ENCODE assay signal across 13 mouse cellular contexts in genomic region chr8:120278009-120278408, GRCm38 (mm10). TPM values are rescaled to one million over a fixed set of nuclear protein-coding genes. Genes with fewer than 3 reads are reported as not detected.
DNase-seq lines count a peak whose midpoint lies in the region; ATAC-seq and TF ChIP-seq lines count a peak whose summit lies in the region.
"Had no signal": no experiment of that assay in that cellular context is flagged by ENCODE, and none has a peak within 500 bp of the region (broad histone marks: within the 10 kb centered on the region; RNA-seq: fewer than 3 reads in every experiment).

No protein-coding gene starts in this region.

- H3K27me3 ChIP-seq in kidney, adult 2 months (replicated peaks; ENCODE audit: control insufficient read depth, insufficient read depth, low read length) = no peaks in the 10 kb centered on the region
- H3K27me3 ChIP-seq in lung, embryonic 16.5 days (ENCODE audit: control insufficient read depth, insufficient read depth, low read depth, low read length) = no peaks in the 10 kb centered on the region
- no peaks in the 10 kb centered on the region for H3K27me3 ChIP-seq in limb, embryonic 11.5 days (ENCODE audit: control insufficient read depth, insufficient read depth, low read length)
- no peaks in the 10 kb centered on the region for H3K27me3 ChIP-seq in stomach, embryonic 14.5 days (ENCODE audit: control insufficient read depth, insufficient read depth, low read length)

- no peak overlapping the region for H3K27ac ChIP-seq in kidney, adult 2 months (ENCODE audit: insufficient read depth, low read depth, low read length)
- peak overlapping the region; percentile 98 for H3K27ac ChIP-seq in lung, embryonic 16.5 days (ENCODE audit: low read length)
- peak overlapping the region; percentile 99; the same call in 1 of the 2 replicates for H3K27ac ChIP-seq in limb, embryonic 11.5 days (replicated peaks; ENCODE audit: low read depth, low read length)
- H3K27ac ChIP-seq in stomach, embryonic 14.5 days (ENCODE audit: low read length) = peak overlapping the region; percentile 96
- H3K27ac ChIP-seq: forebrain, embryonic 12.5 days had no signal

- ATAC-seq in lung, embryonic 16.5 days (ENCODE audit: low read depth) = no peak
- ATAC-seq in limb, embryonic 11.5 days (ENCODE audit: insufficient number of reproducible peaks, low FRiP score, low TSS enrichment, low read depth) = no peak
- ATAC-seq in stomach, embryonic 14.5 days (ENCODE audit: insufficient number of reproducible peaks, insufficient read depth, low FRiP score, low read depth) = no peak

- TF ChIP-seq CTCF in kidney, adult 2 months (conservative IDR thresholded peaks at IDR 0.05; ENCODE audit: insufficient read depth, insufficient read length, low read depth, low read length) = no peak

- WGBS in kidney, adult 2 months = 50% methylated on average over 14 of the region's 14 CpGs
- 32% methylated on average over 14 of the region's 14 CpGs for WGBS in lung, embryonic 16.5 days
- WGBS in limb, embryonic 11.5 days = 74% methylated on average over 14 of the region's 14 CpGs
- 68% methylated on average over 14 of the region's 14 CpGs for WGBS in stomach, embryonic 14.5 days

- no peaks in the 10 kb centered on the region for H3K4me1 ChIP-seq in kidney, adult 2 months (ENCODE audit: control insufficient read depth, insufficient read depth, low read length)
- peaks cover 60% of the 10 kb centered on the region for H3K4me1 ChIP-seq in lung, embryonic 16.5 days (replicated peaks; ENCODE audit: control insufficient read depth, insufficient read depth, low read length)
- peaks cover 89% of the 10 kb centered on the region for H3K4me1 ChIP-seq in limb, embryonic 11.5 days (ENCODE audit: control insufficient read depth, insufficient read depth, low read length)
- H3K4me1 ChIP-seq in stomach, embryonic 14.5 days (ENCODE audit: control insufficient read depth, insufficient read depth, low read length) = peaks cover 65% of the 10 kb centered on the region

- H3K36me3 ChIP-seq in kidney, adult 2 months (ENCODE audit: control insufficient read depth, insufficient read depth, low read length) = no peaks in the 10 kb centered on the region
- H3K36me3 ChIP-seq in lung, embryonic 16.5 days (ENCODE audit: control insufficient read depth, insufficient read depth, low read length) = no peaks in the 10 kb centered on the region
- no peaks in the 10 kb centered on the region for H3K36me3 ChIP-seq in limb, embryonic 11.5 days (ENCODE audit: control insufficient read depth, insufficient read depth, low read length)
- H3K36me3 ChIP-seq in stomach, embryonic 14.5 days (ENCODE audit: control insufficient read depth, insufficient read depth, low read length) = no peaks in the 10 kb centered on the region
- H3K36me3 ChIP-seq: forebrain, embryonic 12.5 days; liver, embryonic 13.5 days had no signal

- no peak overlapping the region for H3K4me2 ChIP-seq in lung, embryonic 16.5 days (ENCODE audit: low read depth, low read length)
- H3K4me2 ChIP-seq in limb, embryonic 11.5 days (ENCODE audit: low read depth, severe bottlenecking) = no peak overlapping the region
- H3K4me2 ChIP-seq in stomach, embryonic 14.5 days (replicated peaks; ENCODE audit: low read depth, low read length) = no peak overlapping the region
- H3K4me2 ChIP-seq: midbrain, embryonic 11.5 days had no signal

- no peak overlapping the region for H3K9ac ChIP-seq in lung, embryonic 16.5 days (ENCODE audit: low read length)
- H3K9ac ChIP-seq in limb, embryonic 11.5 days (ENCODE audit: low read length) = no peak overlapping the region
- H3K9ac ChIP-seq in stomach, embryonic 14.5 days (replicated peaks; ENCODE audit: low read depth, low read length) = no peak overlapping the region
- H3K9ac ChIP-seq: forebrain, embryonic 12.5 days had no signal

- peak; percentile 14 for DNase-seq in kidney, adult 2 months
- no peak for DNase-seq in kidney, adult 9 months
- DNase-seq in lung, postnatal 14 days = no peak
- DNase-seq in limb, embryonic 11.5 days (ENCODE audit: low spot score) = no peak
- DNase-seq in spleen, postnatal 4 days (ENCODE audit: low spot score in 2 of 2) = no peak
- DNase-seq in natural killer cell, adult 2 months (ENCODE audit: low spot score in 2 of 2) = no peak
- DNase-seq: adrenal gland, postnatal 14 days; heart, postnatal 14 days; liver, embryonic 13.5 days had no signal

- H3K4me3 ChIP-seq in kidney, adult 2 months (ENCODE audit: insufficient read depth, low read depth, low read length) = no peak overlapping the region
- no peak overlapping the region for H3K4me3 ChIP-seq in lung, embryonic 16.5 days (ENCODE audit: low read length)
- no peak overlapping the region for H3K4me3 ChIP-seq in limb, embryonic 11.5 days (ENCODE audit: low read depth, low read length)
- H3K4me3 ChIP-seq in stomach, embryonic 14.5 days (ENCODE audit: low read depth, low read length) = no peak overlapping the region
- H3K4me3 ChIP-seq: forebrain, embryonic 12.5 days; liver, embryonic 13.5 days had no signal

- no peaks in the 10 kb centered on the region for H3K9me3 ChIP-seq in lung, embryonic 16.5 days (ENCODE audit: control insufficient read depth, low read length)
- H3K9me3 ChIP-seq in limb, embryonic 11.5 days (ENCODE audit: control insufficient read depth, low read length) = no peaks in the 10 kb centered on the region
- no peaks in the 10 kb centered on the region for H3K9me3 ChIP-seq in stomach, embryonic 14.5 days (ENCODE audit: control insufficient read depth, low read depth, low read length)
- H3K9me3 ChIP-seq: forebrain, embryonic 12.5 days; liver, embryonic 13.5 days had no signal

- no peak for TF ChIP-seq POLR2A in kidney, adult 2 months (IDR thresholded peaks at IDR 0.05; ENCODE audit: low read depth, low read length)

RNA-seq across cellular contexts. Expression of gene Gse1, which starts 49.8 kb away (rescaled TPM):
- polyA plus RNA-seq in kidney, adult 2 months (2012; rRNA removed) = 14.8 and 15.6 TPM in 2 replicates
- polyA plus RNA-seq in lung, embryonic 16.5 days (2015; fragmentation: Nextera tagmentation; extraction: Ambion mirVana) = 10.2 and 10.9 TPM in 2 replicates
- 6.6 and 8.2 TPM in 2 replicates for polyA plus RNA-seq in limb, embryonic 11.5 days (2014; fragmentation: Nextera tagmentation; extraction: Ambion mirVana)
- polyA plus RNA-seq in stomach, embryonic 14.5 days (2014; fragmentation: Nextera tagmentation; extraction: Ambion mirVana) = 11.1 and 11.6 TPM in 2 replicates
